Mouse (Mus musculus): Measurements from ENCODE around the gene Sowahc.

GRCm38 (mm10) chr10:59275745-59276144 is 54.0 kb downstream of the Sowahc start:
- TF ChIP-seq CTCF (IDR thresholded peaks at IDR 0.05; ENCODE audit: low read depth, low read length) (no peak), GATA1 (IDR thresholded peaks at IDR 0.05; ENCODE audit: borderline replicate concordance, low read length) (no peak), TAL1 (conservative IDR thresholded peaks at IDR 0.05; ENCODE audit: low read depth, low read length) (no peak), GATA2 (IDR thresholded peaks at IDR 0.05; ENCODE audit: borderline replicate concordance, low read depth, low read length) (no peak)
